Mouse (Mus musculus) adipocyte (in vitro differentiated cells): ENCODE data around the gene 4930568D16Rik.

Experiments
- DNase-seq: peaks from one replicate; pipeline ENCODE4 v3.0.0-alpha.2; 2016; ENCODE audit warnings: low spot score

Gene 4930568D16Rik

GRCm38 (mm10) chr2:35342605-35343004 lies 24.9 kb downstream of the 4930568D16Rik start:
- peak; percentile 24 for DNase-seq

GRCm38 (mm10) chr2:35338707-35339106 lies 28.8 kb downstream of the 4930568D16Rik start:
- peak; percentile 98 for DNase-seq

- peak; percentile 48 for DNase-seq
These were observed 29.5 kb downstream of the 4930568D16Rik start for GRCm38 (mm10) chr2:35338036-35338435.

GRCm38 (mm10) chr2:35337419-35337818 lies 30.1 kb downstream of the 4930568D16Rik start:
- DNase-seq: peak; percentile 77

DNA sequence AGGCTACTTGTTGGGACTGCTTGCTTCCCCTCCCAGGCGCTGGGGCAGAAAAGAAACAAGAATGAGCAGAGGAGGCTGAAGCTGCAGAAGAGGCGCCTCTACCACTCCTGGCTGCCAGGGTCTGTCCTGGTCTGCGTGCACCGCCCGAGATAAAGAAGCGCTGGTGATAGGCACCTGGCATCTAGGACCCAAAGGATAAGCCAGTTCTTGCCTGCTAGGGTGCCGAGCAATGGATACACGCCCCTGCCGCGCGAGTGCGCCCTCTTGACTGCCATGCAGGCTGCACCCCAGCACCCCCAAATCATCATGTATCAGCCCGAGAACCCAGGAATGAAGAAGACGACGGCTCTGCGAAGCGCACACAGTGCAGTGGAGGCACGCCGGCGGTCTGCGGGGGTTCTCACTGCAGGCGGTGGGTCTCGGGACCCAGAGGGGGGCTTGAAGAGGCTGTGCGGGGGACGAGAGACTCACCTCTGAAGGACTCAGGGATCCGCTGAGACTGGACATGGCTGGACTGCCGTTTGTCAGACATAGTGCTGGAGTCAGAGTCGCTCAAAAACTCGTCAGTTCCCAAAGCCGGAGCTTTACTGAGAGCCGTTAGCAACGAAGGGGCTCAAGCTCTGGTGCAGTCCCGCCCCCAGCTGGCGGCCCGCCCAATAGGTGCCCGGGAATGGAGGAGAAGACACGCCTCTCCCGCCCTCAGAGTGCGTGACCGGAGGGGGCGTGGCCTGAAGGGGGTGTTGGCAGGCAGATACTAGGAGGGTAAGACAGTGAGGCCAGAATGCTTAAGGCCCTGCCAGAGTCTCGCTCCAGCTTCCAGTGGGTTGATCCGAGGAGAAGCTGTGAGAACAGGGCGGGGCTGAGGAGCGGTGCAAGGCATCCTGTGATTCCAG lies 30.9 kb downstream of the 4930568D16Rik start, which contains the start of gene Stom:
Stom (minus strand) TSS at position 589 of the 893 bp plus-strand sequence.
- peak; percentile 100 for DNase-seq

DNA sequence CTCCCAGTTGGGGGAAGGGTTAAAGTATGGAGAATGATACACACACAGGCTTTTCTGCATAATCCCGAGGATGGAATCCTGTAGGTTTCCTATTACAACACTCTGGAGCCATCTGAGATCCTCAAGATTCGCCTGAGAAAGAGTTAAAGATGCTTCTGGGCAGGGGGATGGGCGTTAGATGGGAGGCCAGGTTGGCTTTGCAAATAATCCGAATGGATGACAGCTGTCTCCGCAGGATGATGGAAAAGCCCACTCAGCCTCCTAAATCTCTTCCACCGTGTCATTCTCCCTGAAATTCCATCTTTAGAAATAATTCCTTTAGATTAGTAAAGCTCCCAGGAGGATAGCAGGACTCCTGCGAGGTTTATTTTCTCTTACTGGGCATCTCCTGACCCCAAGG lies 31.9 kb downstream of the 4930568D16Rik start:
- no peak for DNase-seq

- DNase-seq: no peak
These were observed 33.9 kb downstream of the 4930568D16Rik start for GRCm38 (mm10) chr2:35333670-35334069.

GRCm38 (mm10) chr2:35331205-35331604 lies 36.3 kb downstream of the 4930568D16Rik start:
- DNase-seq: no peak

DNA sequence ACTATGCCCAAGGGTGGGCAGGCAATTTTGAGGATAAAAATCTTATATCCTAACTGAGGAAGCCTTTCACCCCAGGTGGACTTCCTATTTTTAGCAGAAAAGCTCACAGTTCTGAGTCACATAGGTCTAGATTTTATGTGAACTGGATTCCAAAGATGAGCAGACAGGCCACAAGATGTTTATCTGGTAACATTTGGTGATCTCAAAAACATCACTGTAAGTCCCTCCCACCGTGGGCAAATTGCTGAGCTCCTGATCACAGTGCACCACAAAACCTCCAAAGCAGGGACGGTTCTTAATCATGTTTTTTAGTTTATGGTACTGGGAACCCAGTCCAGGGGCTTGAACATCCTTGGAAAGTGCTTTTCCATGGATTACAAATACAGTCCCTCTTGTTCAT lies 38.5 kb downstream of the 4930568D16Rik start:
- no peak for DNase-seq

GRCm38 (mm10) chr2:35328064-35328792 lies 39.3 kb downstream of the 4930568D16Rik start:
- DNase-seq: no peak

DNA sequence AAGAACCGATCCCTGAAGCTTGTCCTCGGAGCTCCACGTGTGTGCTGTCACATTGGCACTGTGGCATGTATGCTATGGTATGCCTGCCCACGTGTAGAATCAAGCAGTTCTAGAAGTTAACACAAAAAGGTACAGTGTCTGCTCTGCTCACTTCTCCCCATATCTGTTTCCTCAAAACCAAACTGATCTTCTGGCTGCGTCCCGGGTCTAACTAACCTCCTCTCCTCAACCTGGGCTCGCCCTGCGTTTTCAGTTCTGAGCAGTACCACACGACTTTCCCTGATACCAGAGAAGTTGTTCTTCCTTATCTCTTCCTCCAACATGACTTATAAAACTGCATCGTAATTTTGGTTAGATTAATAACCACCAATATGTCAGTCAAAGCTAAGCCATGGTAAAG lies 39.9 kb downstream of the 4930568D16Rik start:
- no peak for DNase-seq

DNA sequence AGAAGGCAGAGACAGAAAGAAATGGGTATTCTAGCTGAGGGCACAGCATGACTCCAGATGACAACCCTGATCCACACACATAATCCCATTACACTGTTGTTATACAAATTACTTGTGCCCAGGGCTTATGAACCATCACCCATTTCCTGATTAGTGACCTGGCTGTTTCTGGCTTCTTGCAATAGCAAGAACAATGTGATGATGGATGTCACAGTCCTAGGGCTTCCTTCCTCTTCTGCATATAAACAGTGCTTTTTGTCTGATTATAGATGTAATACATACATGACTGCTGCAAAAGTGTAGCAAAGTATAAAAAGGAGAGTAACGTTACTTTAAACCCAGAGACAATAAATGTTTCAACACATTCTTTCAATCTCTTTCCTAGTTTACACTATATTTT lies 40.6 kb downstream of the 4930568D16Rik start:
- no peak for DNase-seq

DNA sequence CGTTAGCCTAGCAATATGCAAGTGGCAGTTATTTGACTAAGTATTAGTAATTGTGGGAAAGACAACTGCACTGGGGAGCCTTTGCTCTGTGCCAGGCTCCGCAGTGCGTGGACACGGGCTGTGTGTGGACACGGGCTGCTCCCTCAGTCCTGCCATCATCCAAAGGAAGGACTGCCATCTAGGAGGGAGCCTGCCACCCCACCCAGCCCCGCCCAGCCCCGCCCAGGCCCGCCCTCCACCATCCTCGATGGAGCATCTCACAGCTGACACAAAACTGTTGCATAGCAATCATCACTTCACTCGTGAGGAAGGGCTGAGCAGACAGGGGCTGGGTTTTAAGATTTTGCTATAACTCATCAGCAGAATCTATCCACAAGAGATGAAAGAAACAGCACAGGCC lies 41.6 kb downstream of the 4930568D16Rik start:
- DNase-seq: no peak

DNA sequence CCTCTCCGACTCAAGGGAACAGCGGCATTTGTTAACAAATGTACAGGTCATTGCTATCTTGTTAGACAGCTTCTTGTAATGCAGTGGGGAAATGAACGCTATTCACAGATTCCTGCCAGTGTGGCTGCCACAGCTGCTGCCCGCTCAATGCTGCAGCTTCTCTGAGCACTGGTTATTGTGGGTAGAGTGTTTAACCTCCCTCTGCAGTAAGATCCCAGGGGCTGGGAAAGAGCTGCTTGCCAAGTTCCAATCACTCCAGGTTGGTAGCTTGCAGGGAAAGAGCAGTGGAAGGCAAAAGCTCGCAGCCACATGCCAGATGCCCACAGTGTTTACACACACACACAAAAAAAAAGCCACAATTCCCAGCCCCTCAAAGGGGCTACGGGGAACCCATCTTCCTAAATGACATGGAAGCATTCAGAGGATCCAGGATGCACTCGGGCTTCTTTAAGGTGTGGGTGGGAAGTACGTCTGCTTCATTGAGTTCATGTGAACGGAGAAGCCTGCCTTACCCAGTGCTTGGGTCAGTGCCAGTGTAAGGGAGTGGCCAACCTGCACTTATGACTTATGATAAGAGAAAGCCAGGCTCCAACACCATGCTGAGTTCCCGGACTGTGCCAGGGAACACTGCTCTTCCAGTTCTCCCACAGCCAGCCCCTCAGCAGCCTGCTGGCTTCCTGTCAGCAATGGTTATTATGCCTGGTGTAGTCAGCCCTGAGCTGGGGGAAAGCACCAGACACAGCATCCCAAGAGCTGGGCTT lies 44.9 kb downstream of the 4930568D16Rik start:
- peak; percentile 57 for DNase-seq

DNA sequence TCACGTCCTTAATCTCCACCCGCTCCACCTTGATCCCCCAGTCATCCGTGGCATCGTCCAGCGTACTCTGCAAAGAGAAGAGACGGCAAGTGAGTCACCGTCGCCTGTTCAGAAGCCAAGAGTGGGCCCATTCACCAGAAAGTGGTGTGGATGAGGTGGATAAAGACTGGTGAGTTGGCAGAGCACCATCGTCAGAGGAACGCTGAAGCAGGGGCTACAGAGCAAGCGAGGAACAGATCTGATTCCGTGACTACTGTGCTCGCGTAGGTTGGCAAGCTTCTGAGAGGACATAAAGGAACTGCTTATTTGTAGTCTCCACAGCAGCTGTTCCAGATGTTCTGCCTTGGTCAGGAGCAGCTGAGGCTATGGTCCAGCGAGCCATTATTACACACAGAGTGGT lies 47.1 kb downstream of the 4930568D16Rik start:
- no peak for DNase-seq

DNA sequence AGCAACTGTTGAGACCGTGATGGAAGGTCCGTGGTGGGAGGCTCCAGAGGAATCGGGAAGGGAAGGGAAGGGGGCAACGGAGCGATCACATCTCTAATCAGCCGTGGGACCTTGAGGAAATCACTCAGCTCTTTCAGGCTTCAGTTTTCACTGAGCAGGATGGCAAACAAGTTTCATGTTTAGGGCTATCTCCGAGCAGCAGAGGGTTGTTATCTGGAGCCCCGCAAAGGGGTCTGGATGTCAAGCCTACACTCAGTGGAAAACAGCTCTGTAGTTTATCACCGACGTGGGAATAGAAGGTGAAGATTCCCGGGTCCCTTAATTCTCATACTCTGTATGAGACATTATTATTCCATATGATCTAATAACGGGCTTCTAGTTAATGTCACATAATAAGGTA lies 49.1 kb downstream of the 4930568D16Rik start:
- no peak for DNase-seq

- no peak for DNase-seq
These were observed 49.9 kb downstream of the 4930568D16Rik start for GRCm38 (mm10) chr2:35317604-35318003.

DNA sequence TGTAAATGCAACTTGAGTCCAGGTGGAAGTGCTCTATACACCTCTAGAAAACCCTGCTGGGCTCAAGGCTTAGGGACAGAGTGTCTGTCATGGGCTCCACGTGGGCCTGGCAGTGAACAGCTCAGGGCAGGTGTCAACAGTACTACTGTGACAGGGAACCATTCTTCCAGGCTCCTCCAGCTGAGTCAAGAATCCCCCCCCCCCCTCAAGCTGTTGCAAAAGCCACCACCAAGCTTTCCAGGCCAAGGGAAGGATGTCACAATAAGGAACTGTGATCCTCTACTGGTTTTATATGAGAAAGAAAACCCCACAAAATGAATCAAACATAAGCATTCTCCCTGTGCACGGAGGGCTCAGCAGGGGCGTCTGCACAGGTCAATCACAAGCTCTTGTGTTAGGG lies 53.2 kb downstream of the 4930568D16Rik start:
- peak; percentile 70 for DNase-seq

- no peak for DNase-seq
These were observed 57.5 kb downstream of the 4930568D16Rik start for GRCm38 (mm10) chr2:35309906-35310493.

DNA sequence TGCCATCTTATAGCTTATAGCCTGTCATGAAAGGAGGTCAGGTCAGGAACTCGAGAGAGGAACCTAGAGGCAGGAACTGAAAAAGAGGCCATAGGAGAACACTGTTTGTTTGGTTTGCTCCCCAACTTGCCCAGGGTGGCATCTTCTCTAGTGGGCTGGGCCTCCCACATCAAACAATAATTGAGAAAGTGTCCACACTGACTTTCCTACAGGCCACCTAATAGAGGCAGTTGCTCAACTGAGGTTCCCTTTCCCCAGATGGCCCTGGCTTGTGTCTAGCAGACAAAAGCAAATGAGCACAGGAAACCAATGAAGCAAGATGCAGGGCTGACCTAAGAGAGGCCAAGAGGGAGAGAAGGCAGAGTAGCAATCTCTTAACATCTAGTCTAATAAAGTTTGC lies 59.4 kb downstream of the 4930568D16Rik start:
- DNase-seq: peak; percentile 55
